Mouse (Mus musculus) heart, adult 2 months (tissue): ENCODE data around the gene Cul9.

Experiments used
- CTCF ChIP-seq: fragments of 200-600 bp; IDR thresholded peaks from 2 replicates; pipeline ENCODE4 v1.8.1; 2022; ENCODE audit warnings: antibody characterized with exemption, mild to moderate bottlenecking, moderate library complexity
- EP300 ChIP-seq: fragments of 200-500 bp; IDR thresholded peaks from 2 replicates; pipeline ENCODE4 v1.6.1; 2011; ENCODE audit warnings: low read depth, low read length, control low read depth; ENCODE audit not compliant: insufficient read depth
- POLR2A ChIP-seq: fragments of 200-500 bp; IDR thresholded peaks from 2 replicates; pipeline ENCODE4 v1.6.1; 2011; ENCODE audit warnings: mild to moderate bottlenecking, low read depth, low read length, control low read depth; ENCODE audit not compliant: insufficient read depth

GRCm38 (mm10) chr17:46591406-46591805 is 45.2 kb upstream of the Cul9 start:
- TF ChIP-seq CTCF (no peak), EP300 (no peak), POLR2A (no peak)
